Mouse (Mus musculus) myocyte (in vitro differentiated cells): ENCODE results near the gene Bglap. TPM values are rescaled to one million over a fixed set of nuclear protein-coding genes. Genes with fewer than 3 reads are reported as not detected.

ENCODE experiments used
- H3K27me3 ChIP-seq: one replicate; pipeline ENCODE4 v1.6.1; 2011; ENCODE audit not compliant: control insufficient read depth, insufficient read depth, insufficient read length
- H3K36me3 ChIP-seq: one replicate; pipeline ENCODE4 v1.6.1; 2011; ENCODE audit not compliant: control insufficient read depth, insufficient read depth
- H3K4me2 ChIP-seq: one replicate; pipeline ENCODE4 v1.6.1; 2011; ENCODE audit warnings: low read depth, control low read depth
- H3K4me3 ChIP-seq: one replicate; pipeline ENCODE4 v1.5.1; 2011; ENCODE audit warnings: mild to moderate bottlenecking, control low read depth, moderate library complexity
- H3K79me2 ChIP-seq: one replicate; pipeline ENCODE4 v1.6.1; 2011; ENCODE audit not compliant: control insufficient read depth, insufficient read depth
- H3ac ChIP-seq: one replicate; pipeline ENCODE4 v1.6.1; 2011; ENCODE audit not compliant: control insufficient read depth, insufficient read length
- CEBPB ChIP-seq: IDR thresholded peaks from 2 replicates; pipeline ENCODE4 v1.6.1; 2011; ENCODE audit warnings: mild to moderate bottlenecking, moderate library complexity; ENCODE audit not compliant: poor library complexity, insufficient read depth, severe bottlenecking
- E2F4 ChIP-seq: IDR thresholded peaks from one replicate; pipeline ENCODE4 v1.6.1; 2011; ENCODE audit warnings: mild to moderate bottlenecking, control low read depth, moderate library complexity; ENCODE audit not compliant: insufficient read depth
- MAX ChIP-seq: IDR thresholded peaks from one replicate; pipeline ENCODE4 v1.6.1; 2011; ENCODE audit warnings: low read depth, mild to moderate bottlenecking, control low read depth
- MYOD1 ChIP-seq, 3 experiments: IDR thresholded peaks; one replicate each; pipeline ENCODE4 v1.6.1; 2011; ENCODE audit warnings: control low read depth in 2 of 3, low read depth in 2 of 3, mild to moderate bottlenecking in 2 of 3, moderate library complexity in 1 of 3; ENCODE audit not compliant: insufficient read length in 2 of 3, control insufficient read depth in 1 of 3
- MYOG ChIP-seq, 3 experiments: IDR thresholded peaks; one replicate each; pipeline ENCODE4 v1.6.1; 2011; ENCODE audit warnings: control low read depth in 2 of 3, low read depth in 2 of 3, mild to moderate bottlenecking in 2 of 3; ENCODE audit not compliant: insufficient read length in 2 of 3, control insufficient read depth in 1 of 3, insufficient read depth in 1 of 3
- POLR2A ChIP-seq: IDR thresholded peaks from one replicate; pipeline ENCODE4 v1.6.1; 2011; ENCODE audit warnings: low read depth, mild to moderate bottlenecking, control low read depth, moderate library complexity; ENCODE audit not compliant: insufficient read length
- POLR2AphosphoS2 ChIP-seq: IDR thresholded peaks from one replicate; pipeline ENCODE4 v1.6.1; 2011; ENCODE audit warnings: low read depth, control low read depth; ENCODE audit not compliant: insufficient read length
- REST ChIP-seq: IDR thresholded peaks from one replicate; pipeline ENCODE4 v1.6.1; 2011; ENCODE audit warnings: mild to moderate bottlenecking, control low read depth, moderate library complexity; ENCODE audit not compliant: insufficient read depth, insufficient read length
- SRF ChIP-seq: IDR thresholded peaks from one replicate; pipeline ENCODE4 v1.6.1; 2011; ENCODE audit warnings: low read depth; ENCODE audit not compliant: control insufficient read depth, insufficient read length
- TCF12 ChIP-seq: IDR thresholded peaks from one replicate; pipeline ENCODE4 v1.6.1; 2011; ENCODE audit warnings: mild to moderate bottlenecking, control low read depth; ENCODE audit not compliant: poor library complexity, insufficient read depth, severe bottlenecking
- TCF3 ChIP-seq: IDR thresholded peaks from one replicate; pipeline ENCODE4 v1.6.1; 2011; ENCODE audit warnings: low read depth, control low read depth; ENCODE audit not compliant: insufficient read length
- USF1 ChIP-seq: IDR thresholded peaks from one replicate; pipeline ENCODE4 v1.6.1; 2011; ENCODE audit warnings: low read depth, mild to moderate bottlenecking, control low read depth, moderate library complexity
- polyA plus RNA-seq: library from polyadenylated mRNA; unstranded; fragments of >200 nt; fragmentation: generic; extraction: Trizol; gene quantifications from one replicate; pipeline ENCODE4 v1.2.1, GENCODE M21; 2012; ENCODE audit warnings: missing spikeins

Bglap gene
- polyA plus RNA-seq, 1 experiment = 0.34 TPM

DNA sequence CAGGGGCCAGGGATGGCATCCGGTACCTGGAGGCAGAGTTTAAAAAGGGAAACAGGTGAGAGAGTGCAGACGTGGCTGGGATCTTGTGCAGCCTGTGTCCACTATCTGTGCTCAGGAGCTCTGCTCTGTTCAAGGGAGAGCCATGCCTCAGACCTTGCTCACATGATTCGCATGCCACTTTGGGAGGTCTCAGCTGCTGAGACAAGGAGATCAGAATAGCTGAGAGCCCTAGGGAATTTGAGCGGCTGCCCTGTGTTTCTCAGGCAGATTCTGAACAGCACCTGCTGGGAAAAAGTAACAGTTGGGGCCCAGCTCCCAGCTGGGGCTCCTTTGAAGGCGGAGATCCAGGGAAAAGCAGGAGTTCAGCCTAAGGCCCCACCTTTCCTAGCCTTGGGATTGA lies 24.7 kb downstream of the Bglap start:
- TF ChIP-seq POLR2AphosphoS2 (no peak), SRF (no peak), MYOD1 (IDR thresholded peaks at IDR 0.05; ENCODE audit: control insufficient read depth in 1 of 3, insufficient read length in 2 of 3, low read depth in 2 of 3) (no peak), MAX (no peak), MYOG (IDR thresholded peaks at IDR 0.05; ENCODE audit: control insufficient read depth in 1 of 3, insufficient read depth in 1 of 3, insufficient read length in 2 of 3, low read depth in 2 of 3) (peak in 1 of 3 experiments; percentile 36)
- H3K79me2 ChIP-seq = no peaks in the 10 kb centered on the region
- no peaks in the 10 kb centered on the region for H3K27me3 ChIP-seq

DNA sequence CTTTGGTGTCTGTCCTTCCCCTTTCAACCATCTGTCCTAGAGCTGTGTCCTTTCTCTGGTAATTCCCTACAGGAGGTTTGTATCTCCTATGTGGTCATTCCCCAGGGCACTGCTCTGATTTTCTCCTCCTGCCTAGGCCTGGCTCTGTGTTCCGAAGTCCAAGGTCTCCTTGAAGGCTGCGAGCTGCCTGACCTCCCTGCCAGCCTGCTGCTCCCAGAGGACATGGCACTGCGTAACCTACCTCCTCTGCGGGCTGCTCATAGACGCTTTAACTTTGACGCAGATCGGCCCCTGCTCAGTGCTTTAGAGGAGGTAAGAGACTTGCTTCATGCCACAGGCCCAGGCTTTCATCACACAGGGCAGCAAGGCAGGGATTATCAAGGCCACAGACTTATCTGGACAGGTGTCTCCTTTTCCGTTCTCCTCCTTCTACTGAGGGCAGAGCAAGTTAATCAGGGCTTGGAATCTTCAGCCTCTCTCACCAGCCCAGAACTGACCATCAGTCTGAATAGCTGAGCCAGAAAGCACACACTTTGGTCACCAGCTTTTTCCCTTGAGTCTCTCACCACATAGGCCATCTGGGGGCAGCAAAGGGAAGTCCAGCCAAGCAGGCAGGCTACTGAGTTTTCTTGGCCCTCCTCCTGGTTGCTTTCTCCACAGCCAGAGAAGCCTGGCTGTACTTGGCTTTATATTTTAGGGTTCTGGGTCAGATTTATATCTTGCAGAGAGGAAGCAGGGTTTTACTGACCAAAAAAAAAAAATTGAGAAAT lies 29.7 kb downstream of the Bglap start:
- no peak overlapping the region for H3K4me2 ChIP-seq
- H3ac ChIP-seq = no peak overlapping the region
- TF ChIP-seq USF1 (no peak), TCF3 (no peak), POLR2A (no peak), MAX (no peak), POLR2AphosphoS2 (no peak)
- no peaks in the 10 kb centered on the region for H3K79me2 ChIP-seq
- no peaks in the 10 kb centered on the region for H3K27me3 ChIP-seq
- peaks cover 62% of the 10 kb centered on the region for H3K36me3 ChIP-seq
- H3K4me3 ChIP-seq = no peak overlapping the region

More for the DNA sequence above, 24.7 kb downstream of the Bglap start:
- H3K36me3 ChIP-seq = peaks cover 32% of the 10 kb centered on the region
- H3ac ChIP-seq = no peak overlapping the region
- H3K4me2 ChIP-seq = no peak overlapping the region
- no peak overlapping the region for H3K4me3 ChIP-seq

DNA sequence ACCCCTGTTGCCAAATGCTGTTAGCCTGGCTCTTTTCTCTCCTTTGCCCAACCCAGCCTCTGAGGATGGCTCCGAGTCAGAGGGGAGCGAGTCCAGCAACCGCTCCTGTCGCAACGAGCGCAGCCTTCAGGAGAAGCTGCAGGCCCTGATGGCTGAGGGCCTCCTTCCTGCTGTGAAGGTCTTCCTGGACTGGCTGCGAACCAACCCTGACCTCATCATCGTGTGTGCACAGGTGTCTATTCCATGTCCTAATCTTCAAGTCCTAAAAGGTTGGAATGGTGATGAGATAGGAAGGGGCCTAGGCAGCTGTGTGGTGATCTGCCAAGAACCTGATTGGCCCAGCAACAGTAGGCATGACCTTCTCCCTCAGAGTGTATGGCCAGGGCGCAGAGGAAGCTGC lies 31.4 kb downstream of the Bglap start:
- no peak overlapping the region for H3K4me2 ChIP-seq
- TF ChIP-seq POLR2AphosphoS2 (no peak), E2F4 (no peak), MYOG (IDR thresholded peaks at IDR 0.05; ENCODE audit: control insufficient read depth in 1 of 3, insufficient read depth in 1 of 3, insufficient read length in 2 of 3, low read depth in 2 of 3) (no peak), TCF12 (no peak), TCF3 (no peak), CEBPB (no peak), POLR2A (no peak), SRF (no peak), MYOD1 (IDR thresholded peaks at IDR 0.05; ENCODE audit: control insufficient read depth in 1 of 3, insufficient read length in 2 of 3, low read depth in 2 of 3) (no peak), REST (no peak), USF1 (no peak), MAX (no peak)
- no peaks in the 10 kb centered on the region for H3K79me2 ChIP-seq

DNA sequence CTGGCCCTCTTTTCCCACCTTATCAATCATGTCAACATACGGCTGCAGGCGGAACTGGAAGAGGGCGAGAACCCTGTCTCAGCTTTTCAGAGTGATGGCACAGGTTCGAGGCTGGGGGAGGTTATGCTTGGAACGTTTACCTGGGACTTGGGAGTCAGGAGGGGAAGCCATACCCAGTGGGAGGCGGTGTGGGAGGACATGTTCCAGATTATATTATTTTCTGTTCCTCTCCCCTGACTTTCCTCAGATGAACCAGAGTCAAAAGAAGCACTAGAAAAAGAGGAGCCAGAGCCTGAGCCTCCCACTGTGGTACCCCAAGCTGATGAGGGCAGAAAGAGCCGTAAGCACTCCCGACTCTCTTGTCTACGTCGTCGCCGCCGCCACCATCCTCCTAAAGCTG lies 33.5 kb downstream of the Bglap start:
- no peak overlapping the region for H3K4me2 ChIP-seq
- TF ChIP-seq E2F4 (no peak), USF1 (no peak), POLR2A (no peak), MYOG (IDR thresholded peaks at IDR 0.05; ENCODE audit: control insufficient read depth in 1 of 3, insufficient read depth in 1 of 3, insufficient read length in 2 of 3, low read depth in 2 of 3) (no peak)
- peaks cover 72% of the 10 kb centered on the region for H3K36me3 ChIP-seq
- no peaks in the 10 kb centered on the region for H3K27me3 ChIP-seq
- H3K4me3 ChIP-seq = no peak overlapping the region
- H3K79me2 ChIP-seq = no peaks in the 10 kb centered on the region
- no peak overlapping the region for H3ac ChIP-seq

More for the DNA sequence above, 31.4 kb downstream of the Bglap start:
- Histone ChIP-seq H3K4me3 (no peak overlapping the region), H3ac (no peak overlapping the region), H3K36me3 (peaks cover 78% of the 10 kb centered on the region), H3K27me3 (no peaks in the 10 kb centered on the region)

DNA sequence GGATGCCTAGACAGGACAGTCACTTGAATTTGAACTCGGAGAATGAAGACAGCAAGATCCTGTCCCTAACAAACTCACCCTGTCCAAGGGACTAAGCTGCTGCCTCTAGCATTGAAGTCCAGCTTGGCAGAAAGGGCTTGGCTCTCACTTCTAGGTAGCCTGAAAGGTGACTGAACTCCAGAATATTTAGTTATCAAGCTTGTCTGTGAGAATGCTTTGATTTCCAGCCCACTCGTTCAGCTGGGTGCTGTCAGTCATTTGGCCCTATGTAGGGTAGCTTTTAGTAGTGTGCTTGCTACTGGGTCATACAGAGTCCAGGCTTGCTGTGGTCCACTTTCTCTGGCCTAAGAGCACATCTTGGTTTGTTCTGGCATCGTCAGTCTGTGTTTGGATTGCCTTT lies 45.3 kb downstream of the Bglap start:
- no peak overlapping the region for H3K4me2 ChIP-seq
- peaks cover 65% of the 10 kb centered on the region for H3K79me2 ChIP-seq
- H3K27me3 ChIP-seq = no peaks in the 10 kb centered on the region
- no peak overlapping the region for H3K4me3 ChIP-seq
- TF ChIP-seq MYOD1 (IDR thresholded peaks at IDR 0.05; ENCODE audit: control insufficient read depth in 1 of 3, insufficient read length in 2 of 3, low read depth in 2 of 3) (peak in 1 of 3 experiments; percentile 24), REST (no peak)
- H3K36me3 ChIP-seq = peaks cover 35% of the 10 kb centered on the region
- no peak overlapping the region for H3ac ChIP-seq
